Mouse (Mus musculus) kidney, adult 2 months (tissue): ENCODE results near the gene Arl3.

Source experiments
- CTCF ChIP-seq: fragments of 200-500 bp; conservative IDR thresholded peaks from 2 replicates; pipeline ENCODE4 v1.5.1; 2011; ENCODE audit warnings: low read depth, mild to moderate bottlenecking, control low read depth, low read length, moderate library complexity, mixed read lengths; ENCODE audit not compliant: insufficient read depth, insufficient read length
- POLR2A ChIP-seq: fragments of 200-500 bp; IDR thresholded peaks from one replicate; pipeline ENCODE4 v1.6.1; 2011; ENCODE audit warnings: low read depth, low read length, control low read depth

DNA sequence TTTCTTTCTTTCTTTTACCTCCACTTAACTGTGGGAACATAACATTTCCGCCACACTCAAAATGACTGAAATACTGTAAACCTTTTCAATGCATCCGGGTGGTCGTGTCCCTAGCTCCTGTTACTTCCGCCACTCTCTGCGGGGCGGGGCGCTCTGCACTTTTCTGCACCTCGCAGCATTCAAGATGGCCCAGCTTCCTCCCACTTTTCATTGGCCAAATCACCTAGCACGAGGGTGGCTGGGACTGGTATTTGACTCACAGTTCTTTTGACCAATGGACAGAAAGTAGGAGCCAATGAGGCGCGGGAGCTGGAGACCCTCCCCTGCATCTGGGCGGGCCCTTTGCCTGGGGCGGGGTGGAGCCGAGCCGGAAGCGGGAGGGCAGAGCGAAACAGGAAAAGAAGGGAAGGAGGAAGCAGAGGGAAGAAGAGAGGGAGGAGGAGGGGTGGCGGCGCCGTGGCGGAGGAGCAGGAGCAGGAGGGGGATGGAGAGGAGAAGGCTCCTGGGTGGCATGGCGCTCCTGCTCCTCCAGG lies 25.8 kb upstream of the Arl3 start, which contains the start of gene Wbp1l:
- no peak for TF ChIP-seq CTCF
- TF ChIP-seq POLR2A = peak; percentile 77
